ENCODE assay signal across 8 mouse cellular contexts in genomic region chr3:27153191-27153671, GRCm38 (mm10). TPM values are rescaled to one million over a fixed set of nuclear protein-coding genes. Genes with fewer than 3 reads are reported as not detected.
DNase-seq lines count a peak whose midpoint lies in the region; ATAC-seq lines count a peak whose summit lies in the region.

No protein-coding gene starts in this region.

- no peaks in the 10 kb centered on the region for H3K9me3 ChIP-seq in embryonic facial prominence, embryonic 11.5 days (replicated peaks; ENCODE audit: control insufficient read depth, low read length)
- no peaks in the 10 kb centered on the region for H3K9me3 ChIP-seq in lung, embryonic 16.5 days (ENCODE audit: control insufficient read depth, low read length)
- no peaks in the 10 kb centered on the region for H3K9me3 ChIP-seq in stomach, embryonic 16.5 days (replicated peaks; ENCODE audit: control insufficient read depth, low read length)

- H3K4me2 ChIP-seq in embryonic facial prominence, embryonic 11.5 days (ENCODE audit: low read depth, low read length), result peak overlapping the region; percentile 27
- peak overlapping the region; percentile 60 for H3K4me2 ChIP-seq in lung, embryonic 16.5 days (ENCODE audit: low read depth, low read length)
- H3K4me2 ChIP-seq in stomach, embryonic 16.5 days (ENCODE audit: low read depth, low read length), result peak overlapping the region; percentile 64

- no peaks in the 10 kb centered on the region for H3K36me3 ChIP-seq in embryonic facial prominence, embryonic 11.5 days (replicated peaks; ENCODE audit: control insufficient read depth, insufficient read depth, low read depth, low read length)
- peaks cover 7% of the 10 kb centered on the region for H3K36me3 ChIP-seq in lung, embryonic 16.5 days (ENCODE audit: control insufficient read depth, insufficient read depth, low read length)
- peaks cover 4% of the 10 kb centered on the region; the same call in 1 of the 2 replicates for H3K36me3 ChIP-seq in stomach, embryonic 16.5 days (ENCODE audit: control insufficient read depth, insufficient read depth, low read length)

- H3K9ac ChIP-seq in embryonic facial prominence, embryonic 11.5 days (replicated peaks; ENCODE audit: low read length), result peak overlapping the region; percentile 86
- peak overlapping the region; percentile 90 for H3K9ac ChIP-seq in lung, embryonic 16.5 days (ENCODE audit: low read length)
- H3K9ac ChIP-seq in stomach, embryonic 16.5 days (ENCODE audit: low read length), result peak overlapping the region; percentile 85

- no peaks in the 10 kb centered on the region for H3K4me1 ChIP-seq in embryonic facial prominence, embryonic 11.5 days (ENCODE audit: control insufficient read depth, insufficient read depth, low read length)
- peaks cover 21% of the 10 kb centered on the region for H3K4me1 ChIP-seq in lung, embryonic 16.5 days (replicated peaks; ENCODE audit: control insufficient read depth, insufficient read depth, low read length)
- H3K4me1 ChIP-seq in stomach, embryonic 16.5 days (ENCODE audit: control insufficient read depth, insufficient read depth, low read length), result peaks cover 12% of the 10 kb centered on the region; the same call in 1 of the 2 replicates

- peak; percentile 70; the same call in 1 of the 2 replicates for ATAC-seq in embryonic facial prominence, embryonic 11.5 days (replicated peaks; ENCODE audit: insufficient number of reproducible peaks, low FRiP score, low TSS enrichment, low read depth)
- ATAC-seq in lung, embryonic 16.5 days (ENCODE audit: low read depth), result peak; percentile 32
- peak; percentile 28 for ATAC-seq in stomach, embryonic 16.5 days (ENCODE audit: insufficient read depth, low FRiP score)

- under 1% methylated on average over 31 of the region's 31 CpGs for WGBS in embryonic facial prominence, embryonic 11.5 days
- 0% methylated on average over 29 of the region's 31 CpGs for WGBS in lung, embryonic 16.5 days
- WGBS in stomach, embryonic 16.5 days, result under 1% methylated on average over 31 of the region's 31 CpGs

- H3K27me3 ChIP-seq in embryonic facial prominence, embryonic 11.5 days (ENCODE audit: control insufficient read depth, insufficient read depth, low read length), result no peaks in the 10 kb centered on the region
- H3K27me3 ChIP-seq in lung, embryonic 16.5 days (ENCODE audit: control insufficient read depth, insufficient read depth, low read depth, low read length), result no peaks in the 10 kb centered on the region
- H3K27me3 ChIP-seq in stomach, embryonic 16.5 days (ENCODE audit: control insufficient read depth, insufficient read depth, low read length), result no peaks in the 10 kb centered on the region

- peak overlapping the region; percentile 70 for H3K4me3 ChIP-seq in embryonic facial prominence, embryonic 11.5 days (ENCODE audit: low read depth, low read length)
- H3K4me3 ChIP-seq in lung, embryonic 16.5 days (ENCODE audit: low read length), result peak overlapping the region; percentile 93
- H3K4me3 ChIP-seq in stomach, embryonic 16.5 days (replicated peaks; ENCODE audit: low read length), result peak overlapping the region; percentile 94

- peak overlapping the region; percentile 81 for H3K27ac ChIP-seq in embryonic facial prominence, embryonic 11.5 days (replicated peaks; ENCODE audit: low read depth, low read length)
- H3K27ac ChIP-seq in lung, embryonic 16.5 days (ENCODE audit: low read length), result peak overlapping the region; percentile 93
- peak overlapping the region; percentile 81 for H3K27ac ChIP-seq in stomach, embryonic 16.5 days (ENCODE audit: low read length)

- DNase-seq in cerebellum, adult 8-10 months, result peak; percentile 5
- no peak for DNase-seq in cerebellum, postnatal 25 days
- peak; percentile 54 for DNase-seq in CD4-positive, CD25-positive, alpha-beta regulatory T cell, adult 2 months (ENCODE audit: low read depth, low spot score)
- DNase-seq in embryonic facial prominence, embryonic 11.5 days (ENCODE audit: low spot score), result peak; percentile 51
- peak; percentile 76 for DNase-seq in induced T-regulatory cell, adult 2 months (ENCODE audit: low read depth)
- DNase-seq in left cerebral cortex, adult 8-10 months (ENCODE audit: low spot score in 2 of 2), result no peak

RNA-seq across cellular contexts. Expression of gene Ect2, which starts 0.4 kb away (rescaled TPM):
- 83.5 and 93.7 TPM in 2 replicates for polyA plus RNA-seq in embryonic facial prominence, embryonic 11.5 days (2014; fragmentation: Nextera tagmentation; extraction: Ambion mirVana)
- 67.2 and 71.4 TPM in 2 replicates for polyA plus RNA-seq in lung, embryonic 16.5 days (2015; fragmentation: Nextera tagmentation; extraction: Ambion mirVana)
- 45.7 and 47.3 TPM in 2 replicates for polyA plus RNA-seq in stomach, embryonic 16.5 days (2015; fragmentation: Nextera tagmentation; extraction: Ambion mirVana)
- total RNA-seq in left cerebral cortex, adult 8-10 months (2022), result under 1 TPM; 0.50 to 0.99 (median 0.62) TPM

RNA-seq across cellular contexts. Expression of gene Nceh1, which starts 29.5 kb away (rescaled TPM):
- 2.2 and 3.9 TPM in 2 replicates for polyA plus RNA-seq in embryonic facial prominence, embryonic 11.5 days (2014; fragmentation: Nextera tagmentation; extraction: Ambion mirVana)
- polyA plus RNA-seq in lung, embryonic 16.5 days (2015; fragmentation: Nextera tagmentation; extraction: Ambion mirVana), result 9.6 and 10.1 TPM in 2 replicates
- polyA plus RNA-seq in stomach, embryonic 16.5 days (2015; fragmentation: Nextera tagmentation; extraction: Ambion mirVana), result 7.5 and 8.6 TPM in 2 replicates
- total RNA-seq in left cerebral cortex, adult 8-10 months (2022), result 100 to 1,000 TPM; 113 to 126 (median 120) TPM

Comparison
In these comparisons a context has a peak if more than half of its experiments do, and no peak if none do; other contexts are left out.
1. DNase-seq: peak in cerebellum, adult 8-10 months (single experiment), CD4-positive, CD25-positive, alpha-beta regulatory T cell, adult 2 months (single experiment), embryonic facial prominence, embryonic 11.5 days (single experiment) and induced T-regulatory cell, adult 2 months (single experiment); none in cerebellum, postnatal 25 days (0 of 2) and left cerebral cortex, adult 8-10 months (0 of 2).
2. Peak in every context shown above with its lines, with median percentiles within 50 percentile points of each other: ATAC-seq, H3K27ac ChIP-seq, H3K4me2 ChIP-seq, H3K4me3 ChIP-seq and H3K9ac ChIP-seq.